Comparison of ENCODE assay signal across 1 mouse cellular context in the genomic region with DNA sequence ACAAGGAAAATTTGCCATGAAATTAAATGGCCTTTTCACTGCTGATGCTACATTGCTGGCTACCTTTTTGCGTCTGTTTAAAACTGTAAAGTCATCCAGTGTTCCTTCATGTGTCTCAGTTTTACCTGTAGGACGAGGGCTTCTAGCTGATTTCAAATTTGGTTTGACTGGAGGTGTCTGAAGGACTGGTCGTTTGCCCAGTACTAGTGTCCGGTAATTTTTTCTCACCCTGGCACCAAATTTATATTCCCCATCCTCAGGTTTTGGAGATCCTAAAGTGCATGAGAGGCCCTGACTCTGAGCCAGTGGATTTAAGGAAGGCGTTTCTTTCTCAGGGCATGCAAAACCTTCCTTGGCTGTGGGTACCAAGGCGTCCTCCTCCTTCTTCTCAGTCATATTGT.
TF ChIP-seq lines count a peak whose summit lies in the region.

No protein-coding gene starts in this region.

TF ChIP-seq in CH12.LX, 34 proteins besides CTCF, POLR2A, EP300 and RAD21 (continued from another document):
- TF ChIP-seq NELFE (IDR thresholded peaks at IDR 0.05; ENCODE audit: low read depth, low read length), result no peak
- no peak for TF ChIP-seq MAZ (IDR thresholded peaks at IDR 0.05; ENCODE audit: low read depth, low read length)
- no peak for TF ChIP-seq PAX5 (IDR thresholded peaks at IDR 0.05; ENCODE audit: low read length)
- no peak for TF ChIP-seq MAFK (IDR thresholded peaks at IDR 0.05; ENCODE audit: insufficient replicate concordance, low read length)
